Mouse (Mus musculus): ENCODE data around the gene Tomm70a.
A peak's percentile ranks its signal among the peaks of the same experiment; 100 is the strongest.

- TF ChIP-seq RAD21 (IDR thresholded peaks at IDR 0.05; ENCODE audit: low read depth, low read length) (peak; percentile 66), BHLHE40 (IDR thresholded peaks at IDR 0.05; ENCODE audit: borderline replicate concordance, low read depth, low read length) (no peak), POLR2A (IDR thresholded peaks at IDR 0.05; ENCODE audit: control insufficient read depth in 1 of 2, insufficient read depth in 1 of 2, low read depth in 1 of 2, low read length in 2 of 2, poor library complexity in 1 of 2) (no peak), MYC (IDR thresholded peaks at IDR 0.05; ENCODE audit: low read depth, low read length) (no peak), CTCF (IDR thresholded peaks at IDR 0.05 in 2 of 3, conservative IDR thresholded peaks at IDR 0.05 in 1 of 3; ENCODE audit: control insufficient read depth in 1 of 3, insufficient read depth in 1 of 3, low read depth in 2 of 3, low read length in 3 of 3, poor library complexity in 1 of 3, severe bottlenecking in 1 of 3) (peak; percentile 58 to 79 (median 79)), EP300 (IDR thresholded peaks at IDR 0.05; ENCODE audit: low read depth in 1 of 2, low read length in 2 of 2) (no peak), USF2 (IDR thresholded peaks at IDR 0.05; ENCODE audit: borderline replicate concordance in 1 of 2, insufficient read depth in 1 of 2, low read depth in 1 of 2, low read length in 2 of 2) (no peak), MAZ (IDR thresholded peaks at IDR 0.05; ENCODE audit: low read depth, low read length) (no peak), ETS1 (IDR thresholded peaks at IDR 0.05; ENCODE audit: low read depth, low read length) (no peak), TCF12 (IDR thresholded peaks at IDR 0.05; ENCODE audit: low read depth, low read length) (no peak), POLR2AphosphoS2 (IDR thresholded peaks at IDR 0.05; ENCODE audit: low read length) (no peak), JUND (IDR thresholded peaks at IDR 0.05; ENCODE audit: low read depth, low read length) (no peak), UBTF (IDR thresholded peaks at IDR 0.05; ENCODE audit: borderline replicate concordance, insufficient read depth, low read depth, low read length) (no peak)
Measured at GRCm38 (mm10) chr16:57177254-57177653, 55.8 kb downstream of the Tomm70a start.
